33 mouse cellular contexts compared by ENCODE assay signal in the genomic region with DNA sequence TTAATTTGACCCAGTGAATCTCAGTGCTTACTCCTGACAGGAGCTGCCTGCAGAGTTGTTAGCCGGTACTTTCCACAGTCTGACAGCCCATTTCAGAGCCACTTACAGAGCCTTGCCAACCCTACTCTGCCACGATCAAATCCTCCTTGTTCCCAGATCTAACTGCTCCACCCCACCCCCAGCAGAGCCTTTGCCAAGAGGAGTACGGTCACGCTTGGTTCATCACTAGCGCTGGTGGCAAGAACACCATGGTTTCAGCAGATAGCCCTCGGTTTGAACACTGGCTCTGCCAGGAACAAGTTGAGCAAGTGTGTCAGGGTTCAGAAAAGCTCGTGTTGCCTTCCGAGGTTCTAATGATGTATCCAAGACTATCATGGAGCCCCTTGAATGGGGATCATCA. TPM values are rescaled to one million over a fixed set of nuclear protein-coding genes. Genes with fewer than 3 reads are reported as not detected.
"Had no signal": no experiment of that assay in that cellular context is flagged by ENCODE, and none has a peak within 500 bp of the region (broad histone marks: within the 10 kb centered on the region; RNA-seq: fewer than 3 reads in every experiment).

No protein-coding gene starts in this region.

- H3K9ac ChIP-seq: heart, embryonic 13.5 days; heart, embryonic 15.5 days; hindbrain, embryonic 13.5 days; hindbrain, embryonic 15.5 days; kidney, embryonic 15.5 days; limb, embryonic 13.5 days; limb, embryonic 15.5 days; liver, embryonic 12.5 days; liver, embryonic 14.5 days had no signal

- H3K27ac ChIP-seq: heart, adult 2 months; heart, embryonic 13.5 days; heart, embryonic 15.5 days; hindbrain, embryonic 13.5 days; hindbrain, embryonic 15.5 days; hindbrain, postnatal 0 days; kidney, embryonic 15.5 days; limb, embryonic 13.5 days; limb, embryonic 15.5 days; liver, embryonic 12.5 days; liver, embryonic 14.5 days had no signal

- H3K36me3 ChIP-seq: heart, embryonic 13.5 days; heart, embryonic 15.5 days; hindbrain, embryonic 13.5 days; hindbrain, embryonic 15.5 days; kidney, embryonic 15.5 days; limb, embryonic 13.5 days; limb, embryonic 15.5 days; liver, embryonic 12.5 days had no signal

- DNase-seq: gastrocnemius, postnatal 14 days; gastrocnemius, postnatal 36 days; heart, adult 2 months; heart, postnatal 14 days; heart, postnatal 36 days; kidney, adult 11 months; kidney, postnatal 10 days; layer of hippocampus, adult 9-11 months; layer of hippocampus, postnatal 36 days; left cerebral cortex, postnatal 4 days had no signal

- H3K9me3 ChIP-seq: heart, embryonic 13.5 days; heart, embryonic 15.5 days; hindbrain, embryonic 13.5 days; hindbrain, embryonic 15.5 days; kidney, embryonic 15.5 days; limb, embryonic 13.5 days; limb, embryonic 15.5 days had no signal

- ATAC-seq: hindbrain, postnatal 0 days; intestine, embryonic 16.5 days; liver, embryonic 12.5 days had no signal

- H3K4me1 ChIP-seq: heart, embryonic 13.5 days; heart, embryonic 15.5 days; hindbrain, embryonic 13.5 days; hindbrain, embryonic 15.5 days; kidney, embryonic 15.5 days; limb, embryonic 13.5 days; limb, embryonic 15.5 days; liver, embryonic 12.5 days had no signal

- H3K4me3 ChIP-seq: heart, adult 2 months; heart, embryonic 13.5 days; heart, embryonic 15.5 days; hindbrain, embryonic 13.5 days; hindbrain, embryonic 15.5 days; kidney, embryonic 15.5 days; limb, embryonic 13.5 days; limb, embryonic 15.5 days; liver, embryonic 12.5 days had no signal

- H3K4me2 ChIP-seq: heart, embryonic 11.5 days; heart, embryonic 13.5 days; heart, embryonic 15.5 days; hindbrain, embryonic 13.5 days; hindbrain, embryonic 15.5 days; kidney, embryonic 15.5 days; limb, embryonic 13.5 days; limb, embryonic 15.5 days; liver, embryonic 12.5 days had no signal

- H3K27me3 ChIP-seq: heart, embryonic 13.5 days; heart, embryonic 15.5 days; hindbrain, embryonic 15.5 days; kidney, embryonic 15.5 days; limb, embryonic 15.5 days had no signal

RNA-seq across cellular contexts. Expression of gene Colq, which starts 4.7 kb away (rescaled TPM):
- total RNA-seq: granulocyte monocyte progenitor cell, adult 5-6 weeks; hematopoietic stem cell, adult 5-6 weeks had no signal
- polyA plus RNA-seq: hindbrain, embryonic 11.5 days had no signal

RNA-seq across cellular contexts. Expression of gene Gm49387, which starts 54.2 kb away (rescaled TPM):
- total RNA-seq: gastrocnemius, adult 18-20 months; gastrocnemius, adult 8-10 months; gastrocnemius, postnatal 14 days; granulocyte monocyte progenitor cell, adult 5-6 weeks; hematopoietic stem cell, adult 5-6 weeks; hindbrain, postnatal 0 days; layer of hippocampus, adult 18-20 months; layer of hippocampus, adult 8-10 months; layer of hippocampus, postnatal 14 days; layer of hippocampus, postnatal 36 days; left cerebral cortex, adult 8-10 months; left cerebral cortex, postnatal 4 days; liver, adult 2 months had no signal
- polyA plus RNA-seq: heart, embryonic 13.5 days; hindbrain, embryonic 15.5 days; hindbrain, postnatal 0 days; large intestine, adult 2 months had no signal
